Mouse (Mus musculus) midbrain, embryonic 14.5 days (tissue): ENCODE measurements around the gene Cdc40. TPM values are rescaled to one million over a fixed set of nuclear protein-coding genes. Genes with fewer than 3 reads are reported as not detected.

Source experiments
- ATAC-seq: fragments of 200-750 bp; cut with Nextera tagmentation; 2 replicates; pipeline ENCODE4 v1.8.0; 2017; ENCODE audit warnings: moderate number of reproducible peaks, moderate library complexity; ENCODE audit not compliant: low FRiP score, low TSS enrichment
- DNase-seq: peaks from one replicate; pipeline ENCODE4 v3.0.0-alpha.2; 2015
- H3K27ac ChIP-seq: fragments of 300-500 bp; sonication (generic); replicated peaks from 2 replicates; pipeline ENCODE4 v1.5.1; 2014; ENCODE audit warnings: mild to moderate bottlenecking, low read depth, low read length, moderate library complexity
- H3K27me3 ChIP-seq: fragments of 300-500 bp; sonication (generic); 2 replicates; pipeline ENCODE4 v1.6.1; 2014; ENCODE audit warnings: low read length, control low read depth, mixed read lengths; ENCODE audit not compliant: control insufficient read depth, insufficient read depth
- H3K36me3 ChIP-seq: fragments of 300-500 bp; sonication (generic); 2 replicates; pipeline ENCODE4 v1.6.1; 2014; ENCODE audit warnings: low read length, control low read depth; ENCODE audit not compliant: control insufficient read depth, insufficient read depth
- H3K4me1 ChIP-seq: fragments of 300-500 bp; sonication (generic); 2 replicates; pipeline ENCODE4 v1.6.1; 2014; ENCODE audit warnings: mild to moderate bottlenecking, antibody characterized with exemption, low read length, control low read depth; ENCODE audit not compliant: control insufficient read depth, insufficient read depth
- H3K4me2 ChIP-seq: fragments of 300-500 bp; sonication (generic); 2 replicates; pipeline ENCODE4 v1.6.1; 2014; ENCODE audit warnings: mild to moderate bottlenecking, low read length, moderate library complexity
- H3K4me3 ChIP-seq: fragments of 300-500 bp; sonication (generic); replicated peaks from 2 replicates; pipeline ENCODE4 v1.5.1; 2014; ENCODE audit warnings: low read depth, low read length
- H3K9ac ChIP-seq: fragments of 300-500 bp; sonication (generic); replicated peaks from 2 replicates; pipeline ENCODE4 v1.6.1; 2014; ENCODE audit warnings: mild to moderate bottlenecking, low read length, moderate library complexity
- H3K9me3 ChIP-seq: fragments of 300-500 bp; sonication (generic); 2 replicates; pipeline ENCODE4 v1.6.1; 2016; ENCODE audit warnings: low read length, control low read depth, mixed read lengths; ENCODE audit not compliant: control insufficient read depth
- WGBS: fragments of 180-500 bp; shearing (Covaris S2); extraction: QIAGEN DNeasy Blood & Tissue Kit; methylation state at CpG from one replicate; pipeline ENCODE4 v1.1.7; 2014; 5-methylcytosine and 5-hydroxymethylcytosine counted together
- polyA plus RNA-seq: library from polyadenylated mRNA; unstranded; fragments of >200 nt; fragmentation: Nextera tagmentation; extraction: Ambion mirVana; gene quantifications from 2 replicates; pipeline ENCODE4 v1.2.1, GENCODE M21; 2014

Gene Cdc40
- polyA plus RNA-seq, 1 experiment from 2014 or later = 26.8 TPM

DNA sequence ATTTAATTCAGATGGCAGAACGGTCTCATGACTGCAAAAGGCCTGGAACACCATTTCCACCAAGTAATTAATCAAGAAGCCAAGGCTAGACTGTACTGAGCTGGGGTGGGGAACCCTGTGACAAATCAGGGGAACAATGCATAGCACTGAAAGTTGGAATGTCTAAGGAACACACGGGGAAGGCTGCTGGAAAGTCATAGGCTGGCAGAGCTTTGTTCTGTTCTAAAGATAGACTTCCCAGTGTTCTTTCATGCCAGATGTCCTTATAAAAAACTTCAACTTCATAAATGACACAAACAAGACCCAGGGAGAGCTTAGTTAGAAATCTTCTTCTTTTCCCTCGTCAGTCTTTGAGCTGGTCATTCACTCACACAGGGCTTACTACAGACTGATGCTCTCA lies 1.9 kb downstream of the Cdc40 start:
- H3K4me3 ChIP-seq = no peak overlapping the region
- no peaks in the 10 kb centered on the region for H3K27me3 ChIP-seq
- no peak overlapping the region for H3K9ac ChIP-seq
- no peaks in the 10 kb centered on the region; the same call in 1 of the 2 replicates for H3K36me3 ChIP-seq
- 74% methylated on average over 3 of the region's 3 CpGs for WGBS
- H3K9me3 ChIP-seq = no peaks in the 10 kb centered on the region
- no peak for ATAC-seq
- DNase-seq = no peak
- peak overlapping the region; percentile 63; the same call in 1 of the 2 replicates for H3K4me2 ChIP-seq
- H3K27ac ChIP-seq = no peak overlapping the region
- H3K4me1 ChIP-seq = peaks cover 6% of the 10 kb centered on the region; the same call in 1 of the 2 replicates

DNA sequence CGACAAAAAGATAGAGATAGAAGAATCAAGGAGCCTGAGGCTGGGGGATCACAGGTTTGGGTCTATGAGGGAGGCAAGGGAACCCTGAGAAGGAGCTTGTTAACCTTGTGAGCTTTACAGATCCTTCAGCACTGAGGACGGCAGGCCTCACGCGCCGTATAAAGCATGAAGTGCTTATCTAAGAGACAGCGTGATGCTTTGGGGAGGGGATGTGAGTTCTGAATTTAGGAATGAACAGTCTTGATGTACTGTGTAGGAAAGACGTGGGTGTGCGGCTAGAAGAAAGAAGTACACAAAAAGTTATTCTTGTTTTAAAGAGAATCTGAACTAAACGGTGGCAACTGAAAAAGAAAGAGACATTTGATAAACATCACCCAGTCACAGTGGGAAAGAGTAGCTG lies 3.1 kb downstream of the Cdc40 start:
- no peaks in the 10 kb centered on the region for H3K27me3 ChIP-seq
- H3K4me1 ChIP-seq = peaks cover 6% of the 10 kb centered on the region; the same call in 1 of the 2 replicates
- no peaks in the 10 kb centered on the region; the same call in 1 of the 2 replicates for H3K36me3 ChIP-seq
- H3K27ac ChIP-seq = no peak overlapping the region
- H3K9me3 ChIP-seq = no peaks in the 10 kb centered on the region
- WGBS = 90% methylated on average over 9 of the region's 9 CpGs
- no peak overlapping the region for H3K9ac ChIP-seq
- no peak overlapping the region for H3K4me2 ChIP-seq
- ATAC-seq (no peak), DNase-seq (no peak)
- no peak overlapping the region for H3K4me3 ChIP-seq

DNA sequence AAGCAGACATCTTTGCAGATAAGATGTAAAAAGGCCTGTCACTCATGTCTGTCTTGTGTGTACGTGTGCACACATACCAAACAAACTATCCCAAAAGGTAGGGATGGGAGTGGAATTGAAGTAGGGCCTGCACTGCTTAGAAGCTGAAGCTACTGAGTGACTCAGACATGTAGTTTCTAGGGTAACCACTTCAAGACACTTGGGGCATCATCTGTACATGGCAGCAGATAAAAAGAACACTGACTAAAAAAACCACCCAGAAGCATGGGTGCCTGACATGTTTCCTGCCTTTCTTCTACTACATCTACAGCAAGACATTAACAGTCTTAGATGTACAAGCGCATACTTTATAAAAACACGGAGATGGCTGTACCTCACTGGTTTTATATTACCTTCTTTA lies 4.9 kb downstream of the Cdc40 start:
- H3K9ac ChIP-seq = no peak overlapping the region
- DNase-seq = no peak
- H3K4me3 ChIP-seq = no peak overlapping the region
- WGBS = 87% methylated on average over 3 of the region's 3 CpGs
- H3K9me3 ChIP-seq = no peaks in the 10 kb centered on the region
- H3K4me1 ChIP-seq = peaks cover 6% of the 10 kb centered on the region; the same call in 1 of the 2 replicates
- H3K36me3 ChIP-seq = no peaks in the 10 kb centered on the region; the same call in 1 of the 2 replicates
- no peak overlapping the region for H3K4me2 ChIP-seq
- no peak for ATAC-seq
- no peaks in the 10 kb centered on the region for H3K27me3 ChIP-seq
- no peak overlapping the region for H3K27ac ChIP-seq

DNA sequence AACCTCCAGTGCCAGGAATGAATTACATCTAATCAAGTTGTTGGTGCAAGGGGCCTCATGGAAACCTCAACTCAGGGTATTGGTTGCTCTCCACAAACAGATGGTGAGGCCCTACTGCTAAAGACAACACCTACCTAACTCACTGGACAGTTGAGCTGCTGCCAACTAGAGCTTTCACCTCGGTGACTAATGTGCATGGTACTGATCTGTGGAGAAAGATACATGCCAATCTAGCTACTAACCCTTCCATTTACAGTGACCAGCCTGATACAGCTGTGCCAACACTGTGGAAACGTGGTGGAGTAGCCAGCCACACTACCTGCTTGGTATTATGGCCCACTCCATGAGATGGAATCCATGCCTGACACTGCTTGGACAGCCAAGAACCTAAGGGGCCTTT lies 11.1 kb downstream of the Cdc40 start:
- H3K27me3 ChIP-seq = no peaks in the 10 kb centered on the region
- WGBS = 94% methylated on average over 2 of the region's 2 CpGs
- H3K36me3 ChIP-seq = no peaks in the 10 kb centered on the region
- DNase-seq = no peak
- H3K27ac ChIP-seq = no peak overlapping the region
- H3K4me3 ChIP-seq = no peak overlapping the region
- no peak for ATAC-seq
- no peak overlapping the region for H3K4me2 ChIP-seq
- no peak overlapping the region for H3K9ac ChIP-seq
- no peaks in the 10 kb centered on the region for H3K4me1 ChIP-seq
- no peaks in the 10 kb centered on the region for H3K9me3 ChIP-seq

DNA sequence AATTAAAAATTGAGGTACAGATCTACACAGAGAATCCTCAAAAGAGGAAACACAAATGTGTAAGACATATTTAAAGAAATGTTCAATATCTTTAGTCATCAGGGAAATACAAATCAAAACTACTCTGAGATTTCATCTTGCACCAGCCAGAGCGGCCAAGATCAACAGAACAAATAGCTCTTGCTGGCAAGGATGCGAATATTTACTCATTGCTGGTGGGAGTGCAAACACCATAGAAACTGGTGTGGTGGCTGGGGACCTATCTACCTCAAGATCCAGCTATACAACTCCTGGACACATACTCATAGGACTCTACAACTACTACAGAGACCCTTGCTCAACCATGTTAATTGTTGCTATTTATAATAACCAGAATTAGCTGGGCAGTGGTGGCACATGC lies 11.8 kb downstream of the Cdc40 start:
- Histone ChIP-seq H3K27ac (no peak overlapping the region), H3K9me3 (no peaks in the 10 kb centered on the region), H3K4me1 (no peaks in the 10 kb centered on the region), H3K4me3 (no peak overlapping the region), H3K36me3 (no peaks in the 10 kb centered on the region), H3K4me2 (no peak overlapping the region), H3K9ac (no peak overlapping the region), H3K27me3 (no peaks in the 10 kb centered on the region)
- no peak for ATAC-seq
- WGBS = 98% methylated on average over 2 of the region's 2 CpGs
- DNase-seq = no peak

DNA sequence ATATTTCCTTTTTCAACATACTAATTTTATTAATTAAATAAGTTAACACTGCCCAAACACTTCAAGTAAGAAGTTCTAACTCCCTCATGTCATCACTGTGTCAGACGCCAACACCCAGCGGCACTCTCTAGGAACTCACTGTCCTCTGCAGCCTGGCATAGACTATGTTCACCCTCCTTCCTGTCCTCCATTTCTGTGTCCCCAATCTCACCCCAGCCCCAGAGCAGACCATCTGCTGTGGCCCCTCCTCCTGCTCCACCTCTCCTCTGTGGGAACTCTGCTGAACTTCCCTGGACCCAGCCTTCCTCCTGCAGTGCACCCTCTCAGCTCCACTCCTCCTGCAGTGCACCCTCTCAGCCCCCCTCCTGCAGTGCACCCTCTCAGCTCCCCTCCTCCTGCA lies 15.0 kb downstream of the Cdc40 start:
- H3K9ac ChIP-seq = no peak overlapping the region
- no peaks in the 10 kb centered on the region for H3K36me3 ChIP-seq
- 93% methylated on average over 2 of the region's 2 CpGs for WGBS
- H3K4me2 ChIP-seq = no peak overlapping the region
- no peak overlapping the region for H3K4me3 ChIP-seq
- ATAC-seq = no peak
- DNase-seq = no peak
- H3K27ac ChIP-seq = no peak overlapping the region
- no peaks in the 10 kb centered on the region for H3K4me1 ChIP-seq
- no peaks in the 10 kb centered on the region for H3K27me3 ChIP-seq
- no peaks in the 10 kb centered on the region for H3K9me3 ChIP-seq

DNA sequence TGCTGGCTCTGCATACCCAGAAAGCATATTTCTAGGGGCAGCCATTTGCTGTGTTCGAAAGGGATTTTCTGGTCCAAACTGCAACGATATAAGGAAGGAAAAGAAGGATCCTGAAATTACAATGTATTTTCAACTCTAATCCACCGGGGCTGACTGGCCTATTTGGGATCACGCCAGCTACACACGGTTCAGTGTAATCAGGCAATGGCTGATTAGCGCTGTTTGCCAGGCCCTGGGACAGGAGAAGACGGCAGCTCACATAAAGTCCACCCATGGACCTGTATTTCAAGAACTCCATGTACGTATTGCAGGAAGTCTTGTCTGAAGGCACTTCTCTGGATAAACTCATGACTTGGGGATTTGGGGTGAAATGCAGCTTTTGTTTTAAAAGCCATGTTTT lies 25.5 kb downstream of the Cdc40 start:
- Histone ChIP-seq H3K36me3 (no peaks in the 10 kb centered on the region), H3K9ac (no peak overlapping the region), H3K9me3 (no peaks in the 10 kb centered on the region), H3K27me3 (no peaks in the 10 kb centered on the region), H3K27ac (0 out of 2 replicates have a peak overlapping the region, but pooled peaks have one; percentile 26), H3K4me3 (no peak overlapping the region), H3K4me1 (no peaks in the 10 kb centered on the region), H3K4me2 (no peak overlapping the region)
- ATAC-seq (no peak), DNase-seq (peak; percentile 53)
- 72% methylated on average over 8 of the region's 8 CpGs for WGBS

DNA sequence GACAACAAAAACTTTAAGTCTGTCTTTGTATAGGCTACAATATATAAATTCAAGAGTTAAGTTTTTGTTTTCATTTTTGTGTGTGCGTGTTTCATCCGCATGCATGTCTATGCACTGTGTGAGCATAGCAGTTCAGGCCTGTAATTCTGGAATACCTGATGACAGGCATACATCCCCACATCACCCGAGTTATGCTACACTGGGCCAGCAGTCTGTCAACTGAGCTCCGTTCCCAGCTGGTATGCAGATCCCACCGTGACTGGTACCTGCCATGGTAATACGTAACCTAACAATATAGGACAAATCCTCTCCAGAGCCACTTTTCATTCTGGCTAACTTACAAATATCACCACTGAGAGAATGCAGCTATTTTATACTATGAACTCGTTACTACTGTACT lies 26.4 kb downstream of the Cdc40 start:
- ATAC-seq = no peak

DNA sequence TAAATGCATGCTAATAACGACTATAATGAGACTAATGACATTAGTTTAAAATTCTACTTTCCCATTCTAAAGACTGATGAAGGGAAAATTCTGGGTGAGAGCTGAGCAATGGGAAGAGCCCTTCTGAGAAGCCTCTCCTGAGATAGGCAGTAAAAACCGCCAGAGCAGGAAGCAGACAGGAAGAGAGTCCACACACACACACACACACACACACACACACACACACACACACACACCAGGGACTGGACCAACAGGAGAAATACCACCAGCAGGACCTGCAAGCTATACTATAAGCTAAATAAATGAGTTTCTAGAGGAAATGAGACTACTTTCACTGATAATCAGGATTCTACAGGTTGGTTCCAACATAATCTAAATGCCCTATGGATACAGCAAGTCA lies 27.5 kb downstream of the Cdc40 start:
- Histone ChIP-seq H3K27me3 (no peaks in the 10 kb centered on the region), H3K9me3 (no peaks in the 10 kb centered on the region), H3K4me3 (no peak overlapping the region), H3K9ac (no peak overlapping the region), H3K36me3 (0 out of 2 replicates have a peak, but pooled peaks cover 2% of the 10 kb centered on the region), H3K4me1 (no peaks in the 10 kb centered on the region), H3K27ac (no peak overlapping the region), H3K4me2 (no peak overlapping the region)
- no peak for DNase-seq
- WGBS = 79% methylated on average over 2 of the region's 2 CpGs
- ATAC-seq = no peak

More for the DNA sequence above, 26.4 kb downstream of the Cdc40 start:
- Histone ChIP-seq H3K36me3 (0 out of 2 replicates have a peak, but pooled peaks cover 2% of the 10 kb centered on the region), H3K9me3 (no peaks in the 10 kb centered on the region), H3K27me3 (no peaks in the 10 kb centered on the region), H3K4me3 (no peak overlapping the region), H3K9ac (no peak overlapping the region), H3K27ac (no peak overlapping the region), H3K4me1 (no peaks in the 10 kb centered on the region), H3K4me2 (no peak overlapping the region)
- DNase-seq = no peak
- 91% methylated on average over 7 of the region's 7 CpGs for WGBS
